Mouse (Mus musculus) MEL (cell line): Measurements from ENCODE around the gene Vav2.

ENCODE experiments used
- CTCF ChIP-seq, 3 experiments: IDR thresholded peaks in 2 of 3; conservative IDR thresholded peaks in 1 of 3; 2 replicates each; pipeline ENCODE4 v1.5.1; 2011 to 2012; ENCODE audit warnings: low read length in 3 of 3, low read depth in 2 of 3, mild to moderate bottlenecking in 2 of 3, improper control_type of control experiment in 1 of 3, inconsistent platforms in 1 of 3, mixed read lengths in 1 of 3, moderate library complexity in 1 of 3; ENCODE audit not compliant: control insufficient read depth in 1 of 3, insufficient read depth in 1 of 3, poor library complexity in 1 of 3, severe bottlenecking in 1 of 3
- POLR2A ChIP-seq, 2 experiments: IDR thresholded peaks; 2 replicates each; pipeline ENCODE4 v1.6.1; 2011 to 2012; ENCODE audit warnings: low read length in 2 of 2, mild to moderate bottlenecking in 2 of 2, control low read depth in 1 of 2, improper control_type of control experiment in 1 of 2, low read depth in 1 of 2, moderate library complexity in 1 of 2; ENCODE audit not compliant: control insufficient read depth in 1 of 2, insufficient read depth in 1 of 2, poor library complexity in 1 of 2
- ZC3H11A ChIP-seq: IDR thresholded peaks from 2 replicates; pipeline ENCODE4 v1.6.1; 2012; ENCODE audit warnings: low read depth, mild to moderate bottlenecking, inconsistent platforms, low read length, improper control_type of control experiment

- TF ChIP-seq ZC3H11A = no peak
- TF ChIP-seq POLR2A (IDR thresholded peaks at IDR 0.05; ENCODE audit: control insufficient read depth in 1 of 2, insufficient read depth in 1 of 2, low read depth in 1 of 2, low read length in 2 of 2, poor library complexity in 1 of 2) = no peak
- TF ChIP-seq CTCF (IDR thresholded peaks at IDR 0.05 in 2 of 3, conservative IDR thresholded peaks at IDR 0.05 in 1 of 3; ENCODE audit: control insufficient read depth in 1 of 3, insufficient read depth in 1 of 3, low read depth in 2 of 3, low read length in 3 of 3, poor library complexity in 1 of 3, severe bottlenecking in 1 of 3) = no peak
Measured at GRCm38 (mm10) chr2:27473911-27474310, 47.1 kb upstream of the Vav2 start.
